Mouse (Mus musculus) ES-E14 (cell line): Measurements from ENCODE around the gene Fam120a. TPM values are rescaled to one million over a fixed set of nuclear protein-coding genes. Genes with fewer than 3 reads are reported as not detected.

Experiments used
- DNase-seq: peaks from one replicate; pipeline ENCODE4 v3.0.0-alpha.2; 2013; ENCODE audit warnings: low read depth, low spot score
- H3K27ac ChIP-seq: 2 replicates; pipeline ENCODE4 v1.5.1; 2012; ENCODE audit warnings: low read depth, mild to moderate bottlenecking, low read length, moderate library complexity, mixed read lengths; ENCODE audit not compliant: poor library complexity, insufficient read depth, severe bottlenecking
- H3K36me3 ChIP-seq: 2 replicates; pipeline ENCODE4 v1.6.1; 2012; ENCODE audit warnings: mild to moderate bottlenecking, low read length, moderate library complexity, mixed read lengths; ENCODE audit not compliant: control insufficient read depth, poor library complexity, insufficient read depth, severe bottlenecking
- H3K4me1 ChIP-seq, 2 experiments: fragments of 150-350 bp in 1 of 2; sonication (generic) in 1 of 2; 2 replicates each; pipeline ENCODE4 v1.6.1; 2012; ENCODE audit warnings: low read length in 2 of 2, mild to moderate bottlenecking in 1 of 2, mixed read lengths in 1 of 2; ENCODE audit not compliant: control insufficient read depth in 2 of 2, insufficient read depth in 2 of 2, poor library complexity in 1 of 2
- H3K4me3 ChIP-seq, 2 experiments: fragments of 150-350 bp in 1 of 2; sonication (generic) in 1 of 2; 2 replicates each; pipeline ENCODE4 v1.5.1; 2012; ENCODE audit warnings: low read length in 2 of 2, low read depth in 1 of 2, mild to moderate bottlenecking in 1 of 2, mixed read lengths in 1 of 2; ENCODE audit not compliant: insufficient read depth in 1 of 2, poor library complexity in 1 of 2, severe bottlenecking in 1 of 2
- H3K9ac ChIP-seq: 2 replicates; pipeline ENCODE4 v1.6.1; 2012; ENCODE audit warnings: low read depth, mild to moderate bottlenecking, low read length, mixed read lengths; ENCODE audit not compliant: poor library complexity, insufficient read depth, severe bottlenecking
- H3K9me3 ChIP-seq: fragments of 150-350 bp; sonication (generic); 2 replicates; pipeline ENCODE4 v1.6.1; 2012; ENCODE audit warnings: low read depth, mild to moderate bottlenecking, low read length; ENCODE audit not compliant: control insufficient read depth, insufficient read depth
- CHD2 ChIP-seq: IDR thresholded peaks from 2 replicates; pipeline ENCODE4 v1.6.1; 2014; ENCODE audit warnings: mild to moderate bottlenecking, low read depth, low read length, inconsistent platforms
- HCFC1 ChIP-seq: IDR thresholded peaks from 2 replicates; pipeline ENCODE4 v1.6.1; 2012; ENCODE audit warnings: low read length, inconsistent platforms, borderline replicate concordance; ENCODE audit not compliant: insufficient read depth
- MAFK ChIP-seq: IDR thresholded peaks from 2 replicates; pipeline ENCODE4 v1.6.1; 2014; ENCODE audit warnings: mild to moderate bottlenecking, low read depth, low read length, inconsistent platforms; ENCODE audit not compliant: insufficient read depth
- ZC3H11A ChIP-seq: IDR thresholded peaks from 2 replicates; pipeline ENCODE4 v1.6.1; 2012; ENCODE audit warnings: low read depth, mild to moderate bottlenecking, inconsistent platforms, low read length, borderline replicate concordance
- ZNF384 ChIP-seq: IDR thresholded peaks from 2 replicates; pipeline ENCODE4 v1.6.1; 2012; ENCODE audit warnings: low read depth, low read length, inconsistent platforms
- in situ Hi-C, 2 experiments: fragments of 600-800 bp; cut with MboI; formaldehyde crosslinking; loops; one replicate each; pipeline ENCODE4 v1.15.1; 2025; ENCODE audit warnings: low sequenced_read_pairs in 2 of 2, inconsistent platforms in 1 of 2; ENCODE audit not compliant: unreplicated experiment in 2 of 2
- total RNA-seq: library from RNA; depleted of rRNA; stranded (reverse); fragments of 300-350 nt; gene quantifications from 2 replicates; pipeline ENCODE4 v1.2.3, GENCODE M21; 2012

Fam120a gene
- total RNA-seq, 1 experiment, result 111 TPM

GRCm38 (mm10) chr13:48921256-48921655, 46.6 kb downstream of the Fam120a start:
- TF ChIP-seq ZNF384, result no peak
- TF ChIP-seq CHD2, result no peak
- TF ChIP-seq ZC3H11A, result no peak
- no peak for TF ChIP-seq HCFC1
- TF ChIP-seq MAFK, result no peak
- Histone ChIP-seq H3K4me1 (no peaks in the 10 kb centered on the region), H3K27ac (no peak overlapping the region), H3K9me3 (no peaks in the 10 kb centered on the region), H3K4me3 (no peak overlapping the region), H3K9ac (no peak overlapping the region), H3K36me3 (peaks cover 25% of the 10 kb centered on the region)
- no peak for DNase-seq
- in situ Hi-C loops, result no loop called here

GRCm38 (mm10) chr13:48919756-48920415, 47.9 kb downstream of the Fam120a start:
- no peak for DNase-seq
- in situ Hi-C loops, result no loop called here
- H3K9ac ChIP-seq, result no peak overlapping the region
- H3K4me3 ChIP-seq, result no peak overlapping the region
- peaks cover 25% of the 10 kb centered on the region for H3K36me3 ChIP-seq
- H3K4me1 ChIP-seq, result no peaks in the 10 kb centered on the region
- H3K27ac ChIP-seq, result no peak overlapping the region
- H3K9me3 ChIP-seq, result no peaks in the 10 kb centered on the region
- TF ChIP-seq CHD2, result no peak
- no peak for TF ChIP-seq ZC3H11A
- no peak for TF ChIP-seq HCFC1
- TF ChIP-seq MAFK, result no peak
- TF ChIP-seq ZNF384, result no peak

- Histone ChIP-seq H3K9ac (no peak overlapping the region), H3K4me1 (no peaks in the 10 kb centered on the region), H3K4me3 (no peak overlapping the region), H3K27ac (no peak overlapping the region), H3K36me3 (peaks cover 32% of the 10 kb centered on the region), H3K9me3 (no peaks in the 10 kb centered on the region)
- in situ Hi-C loops, result no loop called here
- TF ChIP-seq HCFC1, result no peak
- no peak for TF ChIP-seq CHD2
- no peak for TF ChIP-seq ZC3H11A
- TF ChIP-seq MAFK, result no peak
- TF ChIP-seq ZNF384, result no peak
- DNase-seq, result no peak
Measured at GRCm38 (mm10) chr13:48917113-48917599, 50.7 kb downstream of the Fam120a start.

GRCm38 (mm10) chr13:48913680-48914079, 54.1 kb downstream of the Fam120a start:
- H3K9me3 ChIP-seq, result no peaks in the 10 kb centered on the region
- no peak for DNase-seq
- TF ChIP-seq ZC3H11A (no peak), HCFC1 (no peak), MAFK (no peak)
- no peak overlapping the region for H3K4me3 ChIP-seq
- no peaks in the 10 kb centered on the region for H3K4me1 ChIP-seq
- no peak overlapping the region for H3K27ac ChIP-seq
- in situ Hi-C loops, result no loop called here
- peaks cover 29% of the 10 kb centered on the region for H3K36me3 ChIP-seq
- H3K9ac ChIP-seq, result no peak overlapping the region
